Mouse (Mus musculus) liver, embryonic 16.5 days (tissue): ENCODE measurements around the gene Dnajc2. TPM values are rescaled to one million over a fixed set of nuclear protein-coding genes. Genes with fewer than 3 reads are reported as not detected.

Source experiments
- ATAC-seq: fragments of 200-750 bp; cut with Nextera tagmentation; 2 replicates; pipeline ENCODE4 v1.8.0; 2017; ENCODE audit warnings: low read depth, mild to moderate bottlenecking, moderate number of reproducible peaks, moderate library complexity
- H3K27ac ChIP-seq: fragments of 300-500 bp; sonication (generic); 2 replicates; pipeline ENCODE4 v1.5.1; 2014; ENCODE audit warnings: mild to moderate bottlenecking, low read length
- H3K27me3 ChIP-seq: fragments of 300-500 bp; sonication (generic); 2 replicates; pipeline ENCODE4 v1.6.1; 2014; ENCODE audit warnings: low read depth, low read length, mixed read lengths; ENCODE audit not compliant: control insufficient read depth, insufficient read depth
- H3K36me3 ChIP-seq: fragments of 300-500 bp; sonication (generic); 2 replicates; pipeline ENCODE4 v1.6.1; 2014; ENCODE audit warnings: mild to moderate bottlenecking; ENCODE audit not compliant: control insufficient read depth, insufficient read depth
- H3K4me1 ChIP-seq: fragments of 300-500 bp; sonication (generic); 2 replicates; pipeline ENCODE4 v1.6.1; 2014; ENCODE audit warnings: low read depth, low read length, mixed read lengths; ENCODE audit not compliant: control insufficient read depth
- H3K4me2 ChIP-seq: fragments of 300-500 bp; sonication (generic); 2 replicates; pipeline ENCODE4 v1.6.1; 2014; ENCODE audit warnings: low read depth, low read length, mixed read lengths
- H3K4me3 ChIP-seq: fragments of 300-500 bp; sonication (generic); 2 replicates; pipeline ENCODE4 v1.5.1; 2014; ENCODE audit warnings: low read depth, mild to moderate bottlenecking, low read length
- H3K9ac ChIP-seq: fragments of 300-500 bp; sonication (generic); 2 replicates; pipeline ENCODE4 v1.6.1; 2014; ENCODE audit warnings: low read depth, low read length
- H3K9me3 ChIP-seq: fragments of 300-500 bp; sonication (generic); replicated peaks from 2 replicates; pipeline ENCODE4 v1.6.1; 2016; ENCODE audit warnings: low read length; ENCODE audit not compliant: control insufficient read depth
- WGBS: fragments of 180-500 bp; shearing (Covaris S2); extraction: QIAGEN DNeasy Blood & Tissue Kit; methylation state at CpG from one replicate; pipeline ENCODE4 v1.1.7; 2014; ENCODE audit not compliant: insufficient replicate concordance; 5-methylcytosine and 5-hydroxymethylcytosine counted together
- polyA plus RNA-seq: library from polyadenylated mRNA; unstranded; fragments of >200 nt; fragmentation: Nextera tagmentation; extraction: Ambion mirVana; gene quantifications from 2 replicates; pipeline ENCODE4 v1.2.1, GENCODE M21; 2015

Gene Dnajc2
- polyA plus RNA-seq, 1 experiment from 2014 or later, result 17.5 TPM

DNA sequence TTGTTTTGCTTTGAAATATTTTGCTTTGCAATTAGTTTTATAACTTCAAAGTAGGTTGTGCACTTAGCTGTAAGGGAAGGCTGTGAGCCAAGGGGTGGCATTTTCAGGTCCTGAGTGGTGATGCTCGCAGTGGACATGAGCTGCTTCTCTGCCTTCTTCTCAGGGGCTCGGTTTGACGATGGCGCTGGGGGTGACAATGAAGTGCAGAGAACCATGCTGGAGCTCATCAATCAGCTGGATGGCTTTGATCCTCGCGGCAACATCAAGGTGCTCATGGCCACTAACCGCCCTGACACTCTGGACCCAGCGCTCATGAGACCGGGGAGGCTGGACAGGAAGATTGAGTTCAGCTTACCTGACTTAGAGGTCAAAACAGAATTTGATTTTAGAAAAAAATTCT, 17.9 kb upstream of the Dnajc2 start:
- no peaks in the 10 kb centered on the region for H3K9me3 ChIP-seq
- peaks cover 36% of the 10 kb centered on the region for H3K36me3 ChIP-seq
- no peak for ATAC-seq
- H3K4me2 ChIP-seq, result no peak overlapping the region
- H3K4me3 ChIP-seq, result no peak overlapping the region
- no peak overlapping the region for H3K27ac ChIP-seq
- H3K9ac ChIP-seq, result no peak overlapping the region
- WGBS, result 89% methylated on average over 9 of the region's 9 CpGs
- H3K27me3 ChIP-seq, result no peaks in the 10 kb centered on the region
- H3K4me1 ChIP-seq, result no peaks in the 10 kb centered on the region

DNA sequence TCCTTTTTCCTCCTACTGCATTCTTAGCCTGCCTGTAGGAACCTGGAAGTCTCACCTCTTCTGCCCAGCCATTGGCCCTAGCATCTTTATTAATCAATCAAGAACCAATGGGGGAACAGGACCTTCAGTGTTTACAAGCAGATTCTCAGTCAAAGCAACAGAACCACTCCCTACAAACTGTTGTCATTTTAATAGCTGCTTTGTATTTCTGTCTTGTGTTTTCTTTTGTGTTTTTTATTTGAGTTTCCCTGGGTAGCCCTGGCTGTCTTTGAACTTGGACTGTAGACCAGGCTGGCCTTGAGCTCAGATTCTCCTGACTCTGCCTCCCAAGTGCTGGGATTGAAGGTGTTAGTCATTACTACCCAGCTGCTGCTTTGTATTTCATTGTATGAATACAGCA, 7.1 kb upstream of the Dnajc2 start:
- no peak overlapping the region for H3K4me2 ChIP-seq
- H3K36me3 ChIP-seq, result peaks cover 19% of the 10 kb centered on the region
- no peaks in the 10 kb centered on the region for H3K27me3 ChIP-seq
- H3K4me3 ChIP-seq, result no peak overlapping the region
- H3K9ac ChIP-seq, result no peak overlapping the region
- no peak overlapping the region for H3K27ac ChIP-seq
- ATAC-seq, result no peak
- H3K9me3 ChIP-seq, result no peaks in the 10 kb centered on the region
- H3K4me1 ChIP-seq, result peaks cover 9% of the 10 kb centered on the region

DNA sequence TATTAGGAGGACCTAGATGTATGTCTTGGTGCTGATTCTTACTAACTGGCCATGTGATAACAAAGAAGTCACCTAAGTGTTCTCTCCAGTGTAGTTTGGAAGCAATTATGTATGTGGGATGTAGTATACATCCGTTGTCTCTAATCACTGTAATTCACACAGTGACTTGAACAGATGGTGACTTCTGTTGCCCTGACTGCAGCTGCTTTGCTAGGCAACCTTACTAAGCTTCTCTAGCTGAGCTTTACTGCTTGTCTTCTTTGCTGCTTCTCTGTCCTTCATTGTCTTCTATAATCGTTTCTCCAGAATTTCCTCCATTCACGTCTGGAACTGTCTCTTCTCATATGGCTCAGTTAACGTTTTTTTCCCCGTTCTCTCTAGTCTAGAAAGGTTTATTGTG, 4.0 kb upstream of the Dnajc2 start:
- Histone ChIP-seq H3K4me1 (peaks cover 14% of the 10 kb centered on the region), H3K36me3 (peaks cover 2% of the 10 kb centered on the region), H3K4me2 (no peak overlapping the region), H3K27me3 (no peaks in the 10 kb centered on the region), H3K9me3 (no peaks in the 10 kb centered on the region), H3K27ac (no peak overlapping the region), H3K9ac (no peak overlapping the region), H3K4me3 (no peak overlapping the region)
- 60% methylated on average over 5 of the region's 5 CpGs for WGBS
- ATAC-seq, result no peak

DNA sequence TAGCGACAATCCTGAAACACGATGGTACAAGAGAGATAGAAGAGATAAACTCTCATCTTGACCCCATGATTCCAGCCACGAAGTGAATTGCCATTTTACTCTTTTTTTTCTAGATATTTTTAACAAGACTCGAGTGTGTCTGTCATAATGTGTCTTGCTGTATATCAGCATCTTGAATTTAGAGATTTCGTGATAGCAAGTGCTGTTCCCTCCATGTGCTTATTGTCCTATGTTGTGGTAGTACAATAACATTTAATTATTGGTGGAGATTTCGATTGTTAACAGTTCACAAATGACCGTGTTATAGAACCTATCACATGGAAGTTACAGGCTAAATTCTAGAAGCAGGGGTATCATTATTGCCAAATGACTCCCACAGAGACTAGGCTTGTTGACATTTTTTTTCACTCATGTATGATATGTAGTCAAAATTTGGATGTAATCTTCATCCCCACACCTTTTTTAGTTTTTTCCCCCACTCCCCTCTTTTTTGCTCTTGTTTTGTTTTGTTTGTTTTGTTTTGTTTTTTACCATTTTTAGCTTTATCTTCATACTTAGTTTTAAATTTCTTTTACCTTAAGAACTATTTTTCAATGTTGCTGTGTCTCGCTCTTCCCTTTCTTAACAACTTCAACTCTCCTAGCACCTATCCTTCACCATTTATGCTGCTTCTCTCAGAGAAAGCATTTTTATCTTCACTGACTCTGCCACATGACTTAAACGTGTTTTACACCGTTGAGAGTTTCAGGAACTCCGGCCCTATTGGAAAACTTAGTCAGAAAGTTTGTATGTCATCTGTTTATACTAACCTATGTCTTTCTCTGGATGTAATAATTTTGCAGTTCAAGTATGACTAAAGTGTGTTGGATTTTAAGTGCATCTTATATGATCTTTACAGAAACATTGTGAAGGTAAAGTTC, 2.4 kb upstream of the Dnajc2 start:
- H3K4me3 ChIP-seq, result peak overlapping the region; percentile 98
- no peak for ATAC-seq
- peaks cover 14% of the 10 kb centered on the region for H3K4me1 ChIP-seq
- no peaks in the 10 kb centered on the region for H3K27me3 ChIP-seq
- H3K9me3 ChIP-seq, result no peaks in the 10 kb centered on the region
- peak overlapping the region; percentile 97 for H3K9ac ChIP-seq
- H3K4me2 ChIP-seq, result peak overlapping the region; percentile 86
- H3K36me3 ChIP-seq, result peaks cover 5% of the 10 kb centered on the region
- WGBS, result 21% methylated on average over 11 of the region's 11 CpGs
- peak overlapping the region; percentile 91 for H3K27ac ChIP-seq

DNA sequence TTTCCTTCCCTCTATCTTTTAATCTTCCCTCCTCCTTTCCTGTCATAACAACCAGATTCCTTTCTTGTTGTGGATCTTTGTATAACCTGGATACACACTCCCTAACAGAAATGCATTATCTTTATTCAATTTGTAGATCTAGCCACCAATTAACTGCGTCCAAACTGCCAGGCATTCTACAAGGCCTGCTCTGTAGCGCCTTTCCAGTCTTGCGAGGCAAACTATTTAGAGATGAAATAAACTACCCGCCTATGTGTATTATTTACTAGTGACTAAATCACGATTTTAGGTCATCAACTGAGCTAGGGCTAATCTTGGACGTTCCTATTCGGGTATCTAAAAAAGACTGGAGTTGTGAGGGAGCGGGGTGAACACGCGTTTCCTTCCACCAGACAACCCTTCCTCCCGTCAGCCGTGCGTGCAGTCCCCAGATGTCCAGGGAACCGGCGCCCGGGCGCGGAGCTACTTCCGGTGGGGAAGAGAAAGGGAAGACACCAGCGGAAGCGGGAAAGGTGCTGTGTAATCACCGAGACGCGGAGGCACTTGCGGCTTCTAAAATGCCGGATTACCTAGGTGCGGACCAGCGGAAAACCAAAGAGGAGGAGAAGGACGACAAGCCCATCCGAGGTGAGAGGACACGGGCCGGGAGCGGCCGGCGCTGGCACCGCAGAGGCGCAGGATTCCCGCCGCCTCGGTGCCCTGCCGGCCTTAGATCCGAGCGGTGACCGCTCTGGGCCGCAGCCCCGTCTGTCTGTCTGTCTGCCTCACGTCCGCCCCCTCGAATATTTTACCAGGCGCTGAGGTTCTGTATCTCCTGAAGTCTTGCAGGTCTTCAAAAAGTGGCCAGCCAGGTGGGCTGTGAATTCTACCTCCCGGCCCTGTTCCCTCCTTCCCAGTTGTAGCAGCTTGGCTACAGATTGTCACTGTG, 1.5 kb upstream of the Dnajc2 start:
- Histone ChIP-seq H3K36me3 (peaks cover 12% of the 10 kb centered on the region), H3K4me1 (peaks cover 14% of the 10 kb centered on the region), H3K27ac (peak overlapping the region; percentile 91), H3K9ac (peak overlapping the region; percentile 97), H3K9me3 (no peaks in the 10 kb centered on the region), H3K27me3 (no peaks in the 10 kb centered on the region), H3K4me3 (peak overlapping the region; percentile 98), H3K4me2 (peak overlapping the region; percentile 86)
- peak; percentile 82 for ATAC-seq
- 2% methylated on average over 51 of the region's 51 CpGs for WGBS

DNA sequence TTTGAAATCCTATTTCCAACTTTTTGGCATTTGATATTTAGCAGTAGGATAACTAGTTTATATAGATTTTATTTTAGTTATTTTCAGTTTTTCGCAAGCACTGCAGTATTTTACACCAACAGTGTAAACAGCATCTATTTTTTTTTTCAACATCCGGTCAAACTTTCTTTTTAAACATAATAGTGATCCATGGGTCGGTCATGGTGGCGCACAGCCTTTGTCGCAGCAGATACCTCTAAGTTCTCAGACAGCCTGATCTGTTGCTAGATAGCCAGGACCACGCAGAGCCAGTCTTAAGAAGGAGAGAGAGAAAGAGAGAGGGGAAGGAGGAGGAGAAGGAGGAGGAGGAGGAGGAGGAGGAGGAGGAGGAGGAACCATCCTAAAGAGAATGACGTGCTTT, 725 bp upstream of the Dnajc2 start:
- ATAC-seq, result no peak
- H3K27ac ChIP-seq, result peak overlapping the region; percentile 44
- no peak overlapping the region for H3K9ac ChIP-seq
- H3K4me2 ChIP-seq, result peak overlapping the region; percentile 86
- H3K4me3 ChIP-seq, result peak overlapping the region; percentile 98
- H3K4me1 ChIP-seq, result peaks cover 14% of the 10 kb centered on the region
- peaks cover 19% of the 10 kb centered on the region for H3K36me3 ChIP-seq
- 60% methylated on average over 7 of the region's 7 CpGs for WGBS
- no peaks in the 10 kb centered on the region for H3K9me3 ChIP-seq
- H3K27me3 ChIP-seq, result no peaks in the 10 kb centered on the region

DNA sequence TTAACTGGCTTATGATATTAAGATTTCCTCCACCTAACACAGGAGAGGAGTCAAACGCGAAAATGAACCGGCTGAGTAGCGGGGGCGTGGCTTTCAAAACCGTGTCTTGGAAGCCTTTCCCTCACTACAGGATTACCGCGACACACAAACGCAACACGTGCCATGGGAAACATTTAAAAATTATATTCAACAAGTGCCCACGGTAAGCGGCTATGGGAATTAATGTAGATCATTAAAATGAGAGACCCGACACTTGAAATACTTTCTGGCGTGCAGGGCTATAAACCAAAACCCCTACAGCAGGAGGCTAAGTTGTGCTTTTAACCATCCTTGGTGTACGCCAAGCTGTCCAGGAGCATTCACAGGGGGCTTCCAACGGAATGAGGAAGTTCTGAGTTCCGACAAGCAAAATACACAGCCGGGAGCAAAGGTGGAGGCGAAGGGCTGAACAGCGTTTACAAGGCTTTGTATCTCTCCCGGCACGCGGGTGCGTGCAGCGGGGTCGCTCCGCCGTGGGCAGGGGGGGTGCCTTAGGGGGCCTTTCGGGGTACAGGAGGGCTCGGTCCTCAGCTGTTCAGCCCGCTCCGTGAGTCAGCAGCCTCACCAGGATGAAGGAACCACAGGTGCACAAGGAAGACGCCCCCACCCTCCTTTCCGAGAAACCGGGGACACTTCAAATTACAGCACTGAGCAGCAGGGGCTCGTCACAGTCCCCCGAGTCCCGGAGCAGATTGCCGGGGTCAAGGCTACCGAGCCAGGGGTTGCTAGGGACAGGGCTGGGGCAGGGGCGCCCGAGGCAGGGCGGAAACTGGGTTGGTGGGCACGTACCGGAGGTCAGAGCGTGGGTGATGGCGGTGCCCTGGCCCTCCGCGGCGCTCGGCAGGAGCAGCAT, 644 bp downstream of the Dnajc2 start:
- peak overlapping the region; percentile 66 for H3K27ac ChIP-seq
- no peaks in the 10 kb centered on the region for H3K27me3 ChIP-seq
- no peaks in the 10 kb centered on the region for H3K9me3 ChIP-seq
- peak overlapping the region; percentile 88 for H3K9ac ChIP-seq
- H3K36me3 ChIP-seq, result peaks cover 20% of the 10 kb centered on the region
- peak; percentile 5; the same call in 1 of the 2 replicates for ATAC-seq
- H3K4me2 ChIP-seq, result peak overlapping the region; percentile 99
- H3K4me3 ChIP-seq, result peak overlapping the region; percentile 96
- peaks cover 14% of the 10 kb centered on the region for H3K4me1 ChIP-seq
- under 1% methylated on average over 51 of the region's 51 CpGs for WGBS

DNA sequence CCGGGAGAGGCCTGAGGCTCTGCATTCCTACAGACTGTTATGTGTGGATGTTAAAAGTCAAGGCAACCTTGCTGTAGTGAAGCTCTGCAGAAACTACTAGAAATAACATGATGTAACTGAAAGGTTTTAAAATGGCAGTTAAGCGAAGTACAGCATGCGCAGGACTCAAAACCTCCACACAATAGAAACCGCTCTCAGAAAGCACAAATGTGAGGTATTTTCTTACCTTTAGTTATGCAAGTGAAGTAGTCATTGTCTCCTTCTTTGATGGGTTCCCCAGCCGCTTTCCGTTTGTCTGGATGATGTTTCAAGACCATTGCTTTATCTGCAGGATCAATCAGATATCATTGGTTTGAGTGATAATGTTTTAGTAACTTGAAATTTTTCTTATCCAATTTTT, 8.6 kb downstream of the Dnajc2 start:
- H3K4me2 ChIP-seq, result no peak overlapping the region
- no peaks in the 10 kb centered on the region for H3K4me1 ChIP-seq
- H3K27me3 ChIP-seq, result no peaks in the 10 kb centered on the region
- H3K36me3 ChIP-seq, result peaks cover 18% of the 10 kb centered on the region
- 86% methylated on average over 6 of the region's 6 CpGs for WGBS
- H3K9ac ChIP-seq, result no peak overlapping the region
- no peaks in the 10 kb centered on the region for H3K9me3 ChIP-seq
- ATAC-seq, result no peak
- no peak overlapping the region for H3K27ac ChIP-seq
- no peak overlapping the region for H3K4me3 ChIP-seq
